Mouse (Mus musculus): ENCODE data around the gene Brix1.

Brix1 gene

GRCm38 (mm10) chr15:10447102-10447501 lies 38.6 kb downstream of the Brix1 start:
- DNase-seq = no peak

GRCm38 (mm10) chr15:10442275-10442674 lies 43.5 kb downstream of the Brix1 start:
- DNase-seq = no peak

GRCm38 (mm10) chr15:10441493-10441892 lies 44.3 kb downstream of the Brix1 start:
- no peak for DNase-seq

- DNase-seq = no peak
Observed at GRCm38 (mm10) chr15:10439963-10440362, 45.8 kb downstream of the Brix1 start.

- DNase-seq = no peak
Observed at GRCm38 (mm10) chr15:10436893-10437292, 48.9 kb downstream of the Brix1 start.

GRCm38 (mm10) chr15:10426545-10427266 lies 59.0 kb downstream of the Brix1 start:
- DNase-seq = no peak

- DNase-seq = no peak
Observed at GRCm38 (mm10) chr15:10426124-10426523, 59.6 kb downstream of the Brix1 start.
